Mouse (Mus musculus): ENCODE results near the gene Cep78.

Cep78 gene

GRCm38 (mm10) chr19:15984449-15985171, at the start of gene Cep78:
Gene Cep78, minus strand, starts transcription at chr19:15984989.
- peak; percentile 96 for DNase-seq (ENCODE audit: low read depth, low spot score)

- peak; percentile 60 for DNase-seq (ENCODE audit: low read depth, low spot score)
These were observed 46.5 kb upstream of the Cep78 start for GRCm38 (mm10) chr19:16031276-16031675.

- peak; percentile 81 for DNase-seq (ENCODE audit: low read depth, low spot score)
These were observed 44.5 kb upstream of the Cep78 start for GRCm38 (mm10) chr19:16029253-16029771.

GRCm38 (mm10) chr19:16028746-16029252, 44.0 kb upstream of the Cep78 start:
- peak; percentile 11 for DNase-seq (ENCODE audit: low read depth, low spot score)

GRCm38 (mm10) chr19:16027876-16028670, 43.3 kb upstream of the Cep78 start:
- no peak for DNase-seq (ENCODE audit: low read depth, low spot score)

- no peak for DNase-seq (ENCODE audit: low read depth, low spot score)
These were observed 41.5 kb upstream of the Cep78 start for GRCm38 (mm10) chr19:16026276-16026675.

GRCm38 (mm10) chr19:16022178-16022577, 37.4 kb upstream of the Cep78 start:
- no peak for DNase-seq (ENCODE audit: low read depth, low spot score)

GRCm38 (mm10) chr19:16016171-16016570, 31.4 kb upstream of the Cep78 start:
- no peak for DNase-seq (ENCODE audit: low read depth, low spot score)

- DNase-seq (ENCODE audit: low read depth, low spot score): peak; percentile 40
These were observed 30.6 kb upstream of the Cep78 start for GRCm38 (mm10) chr19:16015191-16015968.

- DNase-seq (ENCODE audit: low read depth, low spot score): no peak
These were observed 25.1 kb upstream of the Cep78 start for GRCm38 (mm10) chr19:16009746-16010337.

- DNase-seq (ENCODE audit: low read depth, low spot score): no peak
These were observed 24.3 kb upstream of the Cep78 start for GRCm38 (mm10) chr19:16009111-16009510.

GRCm38 (mm10) chr19:16007131-16007530, 22.3 kb upstream of the Cep78 start:
- peak; percentile 85 for DNase-seq (ENCODE audit: low read depth, low spot score)

GRCm38 (mm10) chr19:15998157-15998556, 13.4 kb upstream of the Cep78 start:
- peak; percentile 82 for DNase-seq (ENCODE audit: low read depth, low spot score)

- peak; percentile 95 for DNase-seq (ENCODE audit: low read depth, low spot score)
These were observed 12.2 kb upstream of the Cep78 start for GRCm38 (mm10) chr19:15996901-15997564.

- DNase-seq (ENCODE audit: low read depth, low spot score): no peak
These were observed 5.3 kb upstream of the Cep78 start for GRCm38 (mm10) chr19:15990102-15990501.

- DNase-seq (ENCODE audit: low read depth, low spot score): no peak
These were observed 454 bp upstream of the Cep78 start for GRCm38 (mm10) chr19:15985172-15985713.

- no peak for DNase-seq (ENCODE audit: low read depth, low spot score)
These were observed 947 bp downstream of the Cep78 start for GRCm38 (mm10) chr19:15983739-15984344.

- DNase-seq (ENCODE audit: low read depth, low spot score): no peak
These were observed 1.7 kb downstream of the Cep78 start for GRCm38 (mm10) chr19:15982926-15983738.

- DNase-seq (ENCODE audit: low read depth, low spot score): peak; percentile 86
These were observed 2.9 kb downstream of the Cep78 start for GRCm38 (mm10) chr19:15981861-15982260.
